Mouse (Mus musculus): Measurements from ENCODE around the gene Ppp2r2c.

DNA sequence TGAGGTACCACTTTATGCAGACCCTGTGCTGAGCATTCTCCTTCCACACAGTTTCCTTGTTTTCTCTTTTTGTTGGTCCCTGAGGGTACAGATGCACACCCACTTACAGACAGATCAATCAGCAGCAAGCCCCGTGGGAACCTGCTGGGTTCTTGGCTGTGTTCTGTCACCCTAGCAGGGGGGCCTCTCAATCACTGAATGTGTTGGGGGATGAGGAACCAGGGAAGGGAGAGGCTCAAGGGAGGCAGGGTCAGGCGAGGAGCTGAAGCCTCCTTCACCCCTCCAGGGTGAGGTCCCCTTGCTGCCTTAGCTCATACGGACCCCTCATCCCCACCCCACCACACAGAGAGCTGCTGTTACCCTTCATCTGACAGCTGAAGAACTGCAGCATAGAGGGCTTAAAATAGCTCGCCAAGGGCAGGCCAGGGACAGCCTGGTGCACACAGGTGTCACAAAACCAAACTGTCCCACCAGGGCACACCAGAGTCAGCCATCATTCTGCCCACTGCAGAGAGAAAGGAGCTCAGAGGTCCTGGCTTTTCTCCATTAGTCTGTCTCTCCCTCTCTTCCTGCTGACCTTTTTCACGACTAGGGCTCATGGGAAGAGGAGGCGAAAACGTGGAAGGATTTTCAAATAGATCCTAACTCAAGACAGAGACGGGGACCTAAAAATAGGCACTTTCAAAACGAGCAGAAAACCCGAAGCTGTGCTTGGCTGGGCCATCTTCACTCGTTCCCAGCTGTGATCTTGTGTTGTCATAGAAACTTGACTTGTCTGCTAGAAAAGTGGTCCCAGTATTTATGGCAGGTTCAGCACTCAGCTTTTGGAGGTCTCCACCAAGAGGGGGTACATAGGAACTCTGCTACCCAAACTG, 55.8 kb downstream of the Ppp2r2c start:
- TF ChIP-seq POLR2A (IDR thresholded peaks at IDR 0.05; ENCODE audit: borderline replicate concordance, insufficient read depth, low read length) (no peak), CTCF (IDR thresholded peaks at IDR 0.05; ENCODE audit: borderline replicate concordance, insufficient read depth, low read depth, low read length) (no peak)
